Mouse (Mus musculus): ENCODE measurements around the gene Il22ra2.

DNA sequence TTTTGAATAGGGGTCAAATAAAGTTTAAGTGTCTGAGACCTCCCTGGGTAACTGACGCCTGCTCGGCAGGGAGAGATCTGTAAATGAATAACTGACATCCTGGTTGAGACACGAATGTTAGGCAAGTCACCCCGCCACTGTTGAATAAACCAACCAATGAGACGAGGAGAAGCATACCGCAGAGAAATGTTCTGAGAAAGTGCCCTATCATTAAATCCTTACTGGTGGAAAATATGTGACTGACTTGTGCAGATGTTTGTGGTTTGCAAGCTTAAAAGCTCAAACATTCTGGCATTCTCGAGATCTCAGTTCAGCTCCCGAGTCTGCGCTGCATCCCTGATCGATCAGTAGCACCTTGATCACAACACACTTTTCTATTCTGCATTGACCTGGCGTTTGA lies 23.7 kb upstream of the Il22ra2 start:
- TF ChIP-seq CTCF (IDR thresholded peaks at IDR 0.05; ENCODE audit: control insufficient read depth, insufficient read depth, insufficient read length) (no peak), FOSL1 (IDR thresholded peaks at IDR 0.05; ENCODE audit: insufficient read depth, low read length, poor library complexity, severe bottlenecking) (no peak)

All from C2C12 (cell line).